Mouse (Mus musculus) heart, postnatal 4 days (tissue): Measurements from ENCODE around the gene Mrpl52. TPM values are rescaled to one million over a fixed set of nuclear protein-coding genes. Genes with fewer than 3 reads are reported as not detected.

Experiments
- DNase-seq: peaks from one replicate; pipeline ENCODE4 v3.0.0; 2021
- total RNA-seq, 2 experiments: library from RNA; stranded (reverse); gene quantifications; 2 replicates each; pipeline ENCODE4 v1.2.3; 2021

Mrpl52 gene
- total RNA-seq, 2 experiments from 2014 or later: 185 to 194 TPM

DNA sequence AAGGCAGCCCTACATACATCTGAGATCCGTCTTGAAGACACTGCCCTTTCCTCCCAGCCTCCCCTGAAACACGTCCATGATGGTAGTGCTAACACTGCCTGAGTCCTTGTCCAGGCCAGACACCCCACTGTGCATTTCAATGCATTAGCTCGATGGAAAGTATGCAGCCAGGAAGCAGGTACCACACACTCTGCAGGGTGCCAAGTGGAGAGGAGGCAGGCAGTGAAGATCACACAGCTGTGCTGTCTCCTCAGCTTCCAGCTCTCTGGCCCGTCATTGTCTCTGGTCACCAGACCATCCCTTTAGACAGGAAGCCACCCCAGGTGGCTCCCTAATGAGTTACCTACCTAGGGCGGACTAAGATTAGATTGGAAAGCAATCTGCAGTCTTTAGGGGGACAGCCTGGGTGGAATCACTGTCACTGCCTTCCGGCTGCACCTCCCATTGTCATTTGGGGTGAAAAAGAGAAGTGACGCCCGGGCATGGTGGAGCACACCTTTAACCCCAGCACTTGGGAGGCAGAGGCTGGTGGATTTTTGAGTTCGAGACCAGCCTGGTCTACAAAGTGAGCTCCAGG lies 14.6 kb upstream of the Mrpl52 start:
- no peak for DNase-seq

DNA sequence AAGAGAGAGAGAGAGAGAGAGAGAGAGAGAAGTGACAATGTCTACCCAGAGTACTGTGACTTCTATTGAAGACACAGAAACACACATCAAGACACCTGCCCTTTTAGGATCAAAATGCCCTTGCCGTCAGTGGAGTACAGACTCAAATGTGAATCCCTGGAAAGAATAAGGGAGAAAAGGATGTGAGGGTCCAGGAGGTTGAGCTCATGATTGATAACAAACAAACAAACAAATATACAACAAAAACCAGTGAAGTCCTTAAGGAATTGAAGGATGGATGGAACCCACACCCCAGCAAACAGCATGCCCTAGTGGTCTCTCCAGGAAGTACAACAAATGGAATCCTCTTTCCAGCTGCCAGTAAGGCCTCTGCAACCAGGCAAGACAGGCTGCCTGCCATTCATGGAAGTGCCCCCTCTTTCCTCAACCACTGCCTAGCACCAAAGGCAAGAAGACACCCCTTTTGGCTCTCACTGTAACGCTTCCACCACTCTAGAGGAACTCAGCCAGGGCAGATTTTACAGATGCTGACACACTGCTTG lies 14.0 kb upstream of the Mrpl52 start:
- DNase-seq: peak; percentile 76

DNA sequence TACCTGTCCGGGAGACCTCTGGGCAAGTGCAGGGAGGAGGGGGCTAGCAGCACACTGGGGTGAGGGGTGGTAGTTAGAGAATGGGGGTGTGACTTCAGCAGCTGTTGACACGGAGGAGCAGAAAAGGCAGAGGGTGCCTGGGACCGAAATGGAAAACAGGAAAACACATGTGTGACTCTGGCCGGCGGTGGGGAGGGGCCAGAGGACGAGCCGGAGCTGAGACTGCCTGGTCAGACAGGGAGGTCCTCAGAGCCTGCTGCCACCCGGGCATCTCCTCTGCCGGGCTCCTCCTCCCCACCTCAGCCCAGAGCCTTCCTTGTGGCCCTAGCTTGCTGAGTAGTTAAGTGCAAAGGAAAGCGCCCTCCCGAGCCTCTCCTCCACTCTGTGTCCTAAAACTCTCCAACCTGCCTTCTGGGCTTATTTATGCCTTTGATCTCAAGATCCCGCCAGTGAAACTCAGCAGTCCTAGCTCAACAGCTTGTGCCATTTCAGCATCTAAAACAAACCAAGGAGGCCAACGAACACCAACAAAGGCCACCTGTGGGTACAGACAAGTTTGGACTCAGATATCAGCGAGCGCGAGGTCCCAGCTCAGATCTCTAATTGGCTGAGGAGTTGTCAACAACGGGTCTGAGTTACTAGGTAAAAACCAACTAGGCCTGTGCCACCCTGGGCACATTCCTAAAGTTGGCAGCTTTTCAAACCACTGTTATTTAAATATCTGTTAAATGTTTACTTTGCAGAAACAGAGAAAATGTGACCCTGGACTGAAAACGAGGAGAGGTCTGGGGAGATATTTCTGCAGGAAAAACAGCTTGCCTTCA lies 12.6 kb upstream of the Mrpl52 start:
- DNase-seq: peak; percentile 43

DNA sequence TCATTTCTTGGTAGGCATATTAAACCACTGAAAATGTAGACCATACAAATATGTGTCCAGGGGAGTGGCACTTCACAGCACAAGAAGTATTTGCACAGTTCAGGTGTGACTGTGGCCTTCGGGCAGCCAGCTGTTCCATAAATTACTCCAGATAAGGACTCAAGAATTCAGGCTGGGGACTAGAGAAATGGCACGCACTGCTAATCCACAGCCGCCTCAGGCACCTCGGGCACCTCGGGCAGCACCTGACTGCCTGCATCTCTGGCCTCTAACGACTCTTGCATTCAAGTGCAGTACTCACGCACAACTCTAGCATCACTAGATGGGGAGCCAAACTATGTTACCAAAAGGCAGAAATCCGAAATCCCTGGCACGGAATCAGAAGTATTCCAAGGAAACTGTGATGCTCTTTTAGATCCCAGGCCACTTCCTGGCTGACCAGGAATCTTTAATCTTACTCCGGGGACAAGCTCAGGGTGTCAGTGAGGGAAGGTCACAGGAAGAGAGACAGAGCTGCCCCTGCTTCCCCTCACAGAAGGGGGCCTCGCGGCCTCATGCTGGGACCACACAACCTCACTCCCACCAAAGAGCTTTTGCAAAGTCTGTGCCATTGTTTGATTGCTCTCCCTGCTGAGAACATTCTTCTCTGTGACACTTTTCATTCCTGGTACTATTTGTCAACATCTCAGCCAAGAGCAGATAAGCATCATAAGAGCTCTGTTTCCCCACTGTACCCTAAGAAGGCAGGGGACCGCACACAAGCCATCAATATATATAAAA lies 11.3 kb upstream of the Mrpl52 start:
- DNase-seq: no peak

DNA sequence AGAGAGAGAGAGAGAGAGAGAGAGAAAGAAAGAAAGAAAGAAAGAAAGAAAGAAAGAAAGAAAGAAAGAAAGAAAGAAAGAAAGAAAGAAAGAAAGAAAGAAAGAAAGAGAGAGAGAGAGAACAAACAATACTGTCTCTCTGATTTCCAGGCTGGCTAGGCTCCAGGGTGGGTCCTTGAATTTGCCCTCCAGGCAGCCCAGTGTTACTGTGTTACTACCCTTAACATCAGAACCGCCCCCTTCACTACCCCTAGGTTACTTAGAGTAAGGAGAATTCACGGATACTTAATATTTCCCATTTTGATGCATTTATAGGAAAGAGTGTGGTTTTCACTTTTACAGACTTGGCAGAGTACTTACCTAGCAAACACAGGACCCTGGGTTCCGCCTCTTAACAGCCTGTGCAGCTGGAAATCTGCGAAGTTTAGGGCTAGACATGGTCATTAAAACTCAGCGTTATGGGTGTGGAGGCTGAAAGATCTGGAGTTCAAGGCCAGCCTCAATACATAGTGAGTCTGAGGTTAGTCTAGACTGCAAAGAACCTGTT lies 10.4 kb upstream of the Mrpl52 start:
- no peak for DNase-seq

DNA sequence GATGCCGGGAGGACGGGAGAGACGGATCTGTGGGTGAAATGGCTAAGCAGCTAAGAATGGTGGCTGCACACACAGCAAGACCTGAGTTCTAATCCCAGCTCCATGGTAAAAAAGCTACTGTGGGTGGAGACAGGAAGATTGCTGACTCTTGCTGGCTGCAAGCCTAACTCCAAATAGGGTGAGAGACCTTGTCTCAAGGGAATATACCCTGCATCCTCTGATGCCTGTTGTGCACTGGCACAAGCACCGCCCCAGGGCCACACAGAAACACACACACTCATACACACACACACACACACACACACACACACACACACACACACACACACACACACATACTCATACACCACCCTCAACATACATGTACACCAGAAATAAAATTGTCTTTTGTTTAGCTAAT lies 9.9 kb upstream of the Mrpl52 start:
- DNase-seq: no peak

DNA sequence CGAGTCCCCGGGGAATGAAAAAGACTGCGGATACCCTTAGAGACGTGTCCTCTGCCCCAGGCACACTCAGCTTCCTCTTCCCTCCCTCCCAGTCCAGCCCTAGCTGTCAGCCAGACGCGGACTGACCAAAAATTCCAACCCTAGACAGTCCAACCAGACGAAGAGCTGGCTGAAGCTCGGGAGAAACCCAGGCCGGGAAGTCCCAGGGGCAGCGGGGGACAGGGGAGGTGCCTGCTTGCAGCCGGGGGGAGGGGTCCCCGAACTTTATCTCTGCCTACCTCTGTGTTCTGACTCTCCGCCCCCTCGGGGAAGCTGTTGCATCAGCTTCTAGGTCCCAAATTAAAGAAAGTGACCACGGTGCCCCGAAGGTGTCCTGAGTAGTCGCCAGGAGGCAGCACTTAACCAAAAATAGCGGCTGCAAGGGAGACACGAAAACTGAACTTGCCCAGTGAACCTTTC lies 9.1 kb upstream of the Mrpl52 start, which contains the start of gene Slc7a7:
Gene Slc7a7, minus strand, starts transcription at position 158 of the 459 bp plus-strand sequence.
- peak; percentile 54 for DNase-seq

DNA sequence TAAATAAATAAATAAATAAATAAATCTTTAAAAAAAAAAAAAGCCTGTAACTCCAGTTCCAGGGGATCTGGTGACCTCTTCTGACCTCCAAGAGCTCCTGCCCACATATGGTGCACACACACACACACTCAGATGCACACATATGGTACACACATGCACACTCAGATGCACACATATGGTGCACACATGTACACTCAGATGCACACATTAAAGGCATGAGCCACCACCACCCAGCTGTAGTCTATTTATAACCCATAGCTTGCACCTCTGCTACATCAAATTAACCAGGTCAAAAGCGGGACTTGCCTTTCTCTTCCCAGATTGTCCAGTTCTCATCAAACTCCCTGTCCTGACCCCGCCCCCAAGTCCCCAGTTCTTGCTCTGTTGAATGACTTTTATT lies 5.7 kb upstream of the Mrpl52 start:
- no peak for DNase-seq

DNA sequence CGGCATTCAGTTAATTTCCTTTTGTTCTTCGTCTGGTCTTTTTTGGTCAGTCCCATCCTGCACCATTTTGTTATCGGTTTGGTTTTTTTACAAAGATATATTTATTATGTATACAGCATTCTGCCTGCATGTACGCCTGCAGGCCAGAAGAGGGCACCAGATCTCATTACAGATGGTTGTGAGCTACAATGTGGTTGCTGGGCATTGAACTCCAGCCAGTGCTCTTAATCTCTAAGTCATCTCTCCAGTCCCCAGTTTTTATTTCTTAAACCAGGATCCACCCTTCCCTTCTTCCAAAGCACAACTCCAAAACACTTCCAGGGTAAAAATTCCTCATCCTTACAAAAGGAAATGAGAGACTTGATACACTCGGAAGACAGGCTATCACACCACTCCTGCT lies 3.3 kb upstream of the Mrpl52 start:
- DNase-seq: no peak

DNA sequence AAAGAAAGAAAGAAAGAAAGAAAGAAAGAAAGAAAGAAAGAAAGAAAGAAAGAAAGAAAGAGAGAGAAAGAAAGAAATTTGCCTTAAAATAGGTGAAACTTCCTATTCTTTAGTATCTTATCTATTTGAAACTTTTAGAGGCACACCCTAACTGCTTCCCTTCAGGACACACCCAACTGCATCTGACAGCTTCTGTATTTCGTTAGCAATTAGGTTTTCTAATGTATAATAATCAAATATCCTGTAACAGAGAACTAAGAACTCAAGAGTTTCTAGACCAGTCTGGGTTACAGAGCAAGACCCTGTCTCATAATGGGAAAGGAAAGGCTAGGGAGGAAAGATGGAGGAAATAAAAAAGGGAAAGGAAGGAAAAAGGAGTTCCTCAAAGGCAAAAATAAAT lies 2.1 kb upstream of the Mrpl52 start:
- no peak for DNase-seq

DNA sequence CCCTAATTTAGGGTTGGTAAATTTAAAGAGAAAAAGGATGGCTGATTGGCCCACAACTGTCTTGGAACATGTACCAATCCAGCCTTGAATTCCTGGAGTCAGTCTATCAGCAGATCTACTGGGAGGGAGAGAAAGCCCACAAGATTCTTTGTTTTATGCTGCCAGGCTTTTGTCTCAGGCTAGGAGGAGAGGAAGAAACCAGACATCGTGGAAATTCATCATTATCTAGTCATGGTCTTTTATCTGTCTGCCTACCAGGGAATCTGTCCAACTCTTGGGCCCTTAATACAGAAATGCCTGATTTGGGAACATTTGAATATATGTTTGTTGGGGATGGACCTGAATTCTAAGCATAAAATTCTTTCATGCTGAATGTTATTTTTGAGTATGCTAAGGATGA lies 1.2 kb upstream of the Mrpl52 start:
- no peak for DNase-seq

DNA sequence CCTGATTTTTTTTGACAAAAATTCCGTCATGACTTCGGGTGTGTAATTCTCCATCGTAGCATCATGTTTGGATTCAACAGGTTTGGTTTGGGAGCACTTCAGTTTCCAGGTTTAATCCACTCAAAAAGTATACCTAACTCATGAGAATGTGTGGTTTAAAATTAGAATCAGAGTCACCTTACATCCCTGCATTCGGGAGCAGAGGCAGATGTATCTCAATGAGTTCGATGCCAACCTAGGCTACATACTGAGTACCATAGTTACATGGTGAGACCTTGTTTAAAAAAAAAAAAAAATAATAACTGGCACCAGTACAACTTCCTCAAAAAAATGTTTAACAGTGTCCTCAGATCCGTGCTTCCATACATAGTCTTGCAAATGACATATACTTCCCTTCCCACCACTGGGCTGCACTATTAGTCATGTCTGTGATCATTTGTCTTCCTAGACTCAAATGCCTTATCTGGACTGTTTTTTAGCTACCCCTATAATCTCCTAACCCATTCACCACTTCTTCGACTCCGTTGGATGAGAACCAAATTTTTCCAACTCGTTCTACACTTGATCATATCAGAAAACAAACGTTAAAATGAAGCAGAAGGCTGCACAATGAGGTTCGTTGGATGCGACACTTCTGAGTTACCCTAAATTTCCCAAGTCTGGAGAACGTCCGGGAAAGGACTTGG lies 563 bp upstream of the Mrpl52 start:
- DNase-seq: no peak

DNA sequence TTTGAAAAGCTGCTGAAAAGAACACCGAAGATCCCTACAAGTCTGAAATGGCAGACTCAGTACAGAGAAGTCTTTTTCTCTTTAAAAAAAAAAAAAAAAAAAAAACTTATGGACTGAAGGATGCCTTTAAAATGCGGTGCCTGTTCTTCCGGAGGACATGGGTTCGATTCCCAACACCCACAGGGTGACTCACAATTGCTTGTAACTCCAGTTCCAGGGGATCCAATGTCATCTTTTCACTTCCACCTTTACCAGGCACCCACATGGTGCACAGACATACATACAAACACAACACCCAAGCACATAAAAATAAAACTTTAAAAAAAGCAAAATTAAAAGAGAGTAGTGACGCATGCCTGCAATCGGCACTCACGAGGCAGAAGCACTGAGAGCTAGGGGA lies 987 bp downstream of the Mrpl52 start:
- DNase-seq: no peak

DNA sequence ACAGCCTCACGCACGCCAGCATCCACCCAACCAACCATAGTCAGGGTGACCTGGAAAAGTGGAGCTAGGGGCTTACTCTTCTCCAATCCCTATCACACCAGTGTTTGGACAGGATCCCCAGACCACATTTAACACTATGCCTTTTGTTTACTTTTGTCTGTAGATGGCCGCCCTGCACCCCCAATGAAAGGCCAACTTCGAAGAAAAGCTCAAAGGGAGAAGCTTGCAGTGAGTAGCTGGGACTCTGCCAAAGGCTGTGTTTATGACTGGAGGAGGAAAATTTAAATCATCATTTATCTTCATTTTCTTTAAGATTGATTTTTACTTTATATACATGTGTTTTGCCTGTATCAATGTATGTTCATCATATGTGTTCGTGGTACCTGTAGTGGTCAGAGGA lies 1.7 kb downstream of the Mrpl52 start:
- DNase-seq: no peak

DNA sequence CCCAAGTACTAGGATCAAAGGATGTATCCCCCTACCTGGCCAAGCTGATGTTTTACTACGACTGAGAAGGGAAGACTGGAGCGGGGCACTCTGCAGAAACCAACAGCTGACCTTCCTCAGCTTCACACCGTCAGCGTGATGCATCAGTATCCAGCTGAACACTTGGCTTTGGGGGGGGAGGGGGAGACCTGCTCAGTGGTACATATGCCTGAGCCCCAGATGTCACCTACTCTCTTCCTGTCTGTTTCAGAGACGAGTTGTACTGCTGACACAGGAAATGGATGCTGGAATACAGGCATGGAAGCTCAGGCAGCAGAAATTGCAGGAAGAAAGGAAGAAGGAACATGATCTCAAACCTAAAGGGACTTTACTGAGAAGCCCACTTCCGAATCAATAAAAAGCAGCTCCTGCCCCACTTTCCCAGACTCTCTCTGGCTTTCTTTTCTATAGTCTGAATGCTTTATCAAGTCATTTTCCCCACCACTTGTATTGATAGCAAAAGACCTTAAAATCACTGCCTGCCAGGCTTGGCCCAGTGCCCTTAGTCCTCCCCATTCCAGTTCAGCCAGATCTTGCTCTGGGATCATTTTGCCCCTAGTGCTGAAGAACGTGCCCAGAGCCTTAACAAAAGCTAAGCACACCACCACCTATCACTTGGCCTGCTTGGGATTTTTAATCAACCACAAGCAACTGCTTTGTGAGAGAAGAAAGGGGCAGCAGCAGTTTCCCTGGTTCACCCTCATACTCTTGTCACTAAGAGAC lies 2.8 kb downstream of the Mrpl52 start:
- DNase-seq: no peak

DNA sequence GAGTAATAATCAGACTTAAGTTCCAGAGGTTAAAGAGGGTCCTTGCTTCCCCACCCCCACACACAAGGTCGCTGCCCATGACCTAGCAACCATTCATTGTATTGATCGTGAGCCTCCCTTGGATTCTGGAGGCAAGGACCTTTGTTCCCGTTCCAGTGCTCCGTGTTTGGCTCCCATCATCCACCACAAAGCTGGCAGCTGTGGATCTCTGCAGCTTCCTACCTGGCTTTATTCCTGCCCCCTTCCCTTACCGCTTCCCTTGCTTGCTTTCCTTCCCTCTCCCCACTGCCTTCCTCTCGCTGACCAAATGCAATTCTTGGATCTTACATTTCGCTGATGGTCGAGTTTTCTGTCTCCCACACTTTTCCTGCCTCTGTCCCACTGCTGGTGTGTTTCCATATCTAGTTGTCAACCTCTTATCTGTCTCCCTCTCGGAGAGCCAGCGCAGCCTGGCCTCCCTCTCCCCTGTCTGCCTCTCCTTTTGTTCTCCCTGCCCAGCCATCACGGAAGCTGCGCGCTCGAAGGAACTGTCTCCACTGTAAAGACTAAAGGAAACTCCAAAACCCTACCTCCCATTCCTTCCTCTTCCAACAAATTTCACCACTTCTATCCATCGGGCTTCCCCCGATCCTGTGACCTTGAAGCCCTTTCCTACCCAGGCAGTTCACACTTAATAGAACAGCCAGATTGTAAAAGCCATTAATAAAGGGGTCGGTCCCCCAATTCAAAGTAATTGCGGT lies 3.9 kb downstream of the Mrpl52 start:
- peak; percentile 52 for DNase-seq

DNA sequence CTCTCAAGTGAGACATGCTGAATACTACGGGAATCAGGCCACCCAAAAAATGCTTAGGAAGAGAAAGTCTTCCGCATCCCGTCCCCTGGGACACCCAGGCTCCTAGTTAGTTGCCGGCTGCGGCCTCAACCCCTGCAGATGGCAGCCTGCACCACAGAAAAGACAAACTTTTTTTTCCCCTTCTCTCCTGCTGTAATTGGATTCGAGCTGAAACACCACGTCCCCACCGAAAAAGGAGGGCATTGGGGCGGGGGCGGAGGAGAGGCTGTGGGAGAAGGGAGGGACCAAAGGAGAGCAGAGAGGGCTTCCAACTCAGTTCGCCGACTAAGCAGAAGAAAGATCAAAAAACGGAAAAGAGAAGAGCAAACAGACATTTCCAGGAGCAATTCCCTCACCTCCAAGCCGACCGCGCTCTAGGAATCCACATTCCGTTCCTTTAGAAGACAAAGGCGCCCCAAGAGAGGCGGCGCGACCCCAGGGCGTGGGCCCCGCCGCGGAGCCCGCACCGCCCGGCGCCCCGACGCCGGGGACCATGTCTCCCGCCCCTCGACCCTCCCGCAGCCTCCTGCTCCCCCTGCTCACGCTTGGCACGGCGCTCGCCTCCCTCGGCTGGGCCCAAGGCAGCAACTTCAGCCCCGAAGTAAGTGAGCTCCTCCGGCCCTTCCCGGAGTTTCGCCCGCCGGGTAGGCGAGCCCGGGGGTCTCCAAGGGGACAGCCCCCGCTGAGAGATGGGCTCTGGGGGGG lies 4.8 kb downstream of the Mrpl52 start, which contains the start of gene Mmp14:
Gene Mmp14, plus strand, starts transcription at position 279 of the 744 bp plus-strand sequence.
- peak; percentile 83 for DNase-seq

DNA sequence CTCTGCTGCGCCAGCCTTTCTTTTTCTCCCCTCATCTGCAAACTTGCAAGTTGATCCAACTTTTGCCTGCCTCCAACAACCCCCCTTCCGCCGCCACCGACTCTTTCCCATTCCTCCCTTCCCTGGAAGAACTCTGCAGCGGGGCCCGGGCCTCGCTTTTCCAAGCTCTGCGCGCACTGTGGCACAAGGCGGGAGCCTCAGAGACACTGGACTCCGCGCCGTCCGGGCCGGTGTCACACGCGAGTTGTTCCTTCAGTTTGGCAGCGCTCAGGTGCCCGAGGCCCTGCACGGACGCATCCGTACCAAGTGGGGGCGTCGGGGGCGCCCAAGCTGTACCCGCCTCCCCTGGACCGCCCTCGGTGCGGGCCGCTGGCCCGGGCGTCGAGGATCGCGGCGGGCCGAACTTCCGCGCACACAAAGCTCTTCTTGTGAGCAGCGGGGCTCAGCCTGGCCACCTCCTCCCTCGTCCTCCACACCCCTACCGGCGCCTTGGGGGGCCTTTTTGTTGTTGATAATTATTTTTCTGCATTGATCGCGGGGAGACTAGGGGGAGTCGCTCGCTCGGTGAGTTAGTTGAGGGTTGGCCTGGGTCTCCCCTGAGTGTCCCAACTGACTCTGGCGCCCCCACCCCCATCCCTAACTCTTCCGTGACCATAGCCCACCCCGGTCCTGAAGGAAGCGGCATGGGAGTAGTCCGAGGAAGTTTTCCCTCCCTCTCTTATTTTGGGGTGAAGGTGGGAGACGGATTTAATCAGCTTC lies 5.5 kb downstream of the Mrpl52 start:
- peak; percentile 67 for DNase-seq
